Mouse (Mus musculus): ENCODE results near the gene Hist1h3c. TPM values are rescaled to one million over a fixed set of nuclear protein-coding genes. Genes with fewer than 3 reads are reported as not detected.

Gene Hist1h3c
- total and polyA plus RNA-seq, 2 experiments from 2014 or later = 420 TPM; not detected in 1

GRCm38 (mm10) chr13:23717176-23717575 lies 28.2 kb downstream of the Hist1h3c start:
- H3K27me3 ChIP-seq (ENCODE audit: insufficient read depth, low read length) = no peaks in the 10 kb centered on the region
- WGBS = 62% methylated on average over 11 of the region's 11 CpGs
- no peak overlapping the region for H3K4me2 ChIP-seq (ENCODE audit: low read depth, low read length, poor library complexity, severe bottlenecking)
- H3K9ac ChIP-seq (replicated peaks; ENCODE audit: low read length, poor library complexity, severe bottlenecking) = no peak overlapping the region
- H3K9me3 ChIP-seq (ENCODE audit: low read length) = no peaks in the 10 kb centered on the region
- H3K4me3 ChIP-seq (ENCODE audit: low read depth, low read length) = no peak overlapping the region
- H3K36me3 ChIP-seq (ENCODE audit: insufficient read depth, low read length) = no peaks in the 10 kb centered on the region
- H3K4me1 ChIP-seq (ENCODE audit: insufficient read depth, low read length) = no peaks in the 10 kb centered on the region
- TF ChIP-seq CTCF (IDR thresholded peaks at IDR 0.05) = no peak
- ATAC-seq (ENCODE audit: low FRiP score) = no peak
- no peak for DNase-seq (ENCODE audit: low spot score)
- H3K27ac ChIP-seq (ENCODE audit: low read depth, low read length) = no peak overlapping the region

- Histone ChIP-seq H3K27me3 (ENCODE audit: insufficient read depth, low read length) (no peaks in the 10 kb centered on the region), H3K4me2 (ENCODE audit: low read depth, low read length, poor library complexity, severe bottlenecking) (no peak overlapping the region), H3K36me3 (ENCODE audit: insufficient read depth, low read length) (no peaks in the 10 kb centered on the region), H3K9me3 (ENCODE audit: low read length) (no peaks in the 10 kb centered on the region), H3K4me3 (ENCODE audit: low read depth, low read length) (no peak overlapping the region), H3K27ac (ENCODE audit: low read depth, low read length) (no peak overlapping the region), H3K9ac (replicated peaks; ENCODE audit: low read length, poor library complexity, severe bottlenecking) (no peak overlapping the region), H3K4me1 (ENCODE audit: insufficient read depth, low read length) (no peaks in the 10 kb centered on the region)
- DNase-seq (ENCODE audit: low spot score) = no peak
- TF ChIP-seq CTCF (IDR thresholded peaks at IDR 0.05) = no peak
- 91% methylated on average over 5 of the region's 5 CpGs for WGBS
- no peak for ATAC-seq (ENCODE audit: low FRiP score)
Measured at GRCm38 (mm10) chr13:23716261-23717042, 28.9 kb downstream of the Hist1h3c start.

- TF ChIP-seq CTCF (IDR thresholded peaks at IDR 0.05) = no peak
- no peaks in the 10 kb centered on the region for H3K4me1 ChIP-seq (ENCODE audit: insufficient read depth, low read length)
- peak within 1 kb of the TSS; percentile 36 for H3K4me3 ChIP-seq (ENCODE audit: low read depth, low read length)
- H3K36me3 ChIP-seq (ENCODE audit: insufficient read depth, low read length) = no peaks in the 10 kb centered on the region
- H3K9me3 ChIP-seq (ENCODE audit: low read length) = no peaks in the 10 kb centered on the region
- DNase-seq (ENCODE audit: low spot score) (peak; percentile 15), ATAC-seq (ENCODE audit: low FRiP score) (0 out of 2 replicates have a peak, but pooled peaks have one; percentile 44)
- H3K27ac ChIP-seq (ENCODE audit: low read depth, low read length) = 0 out of 2 replicates have a peak within 1 kb of the TSS, but pooled peaks have one; percentile 18
- 4% methylated on average over 17 of the region's 17 CpGs for WGBS
- peak within 1 kb of the TSS; percentile 50 for H3K9ac ChIP-seq (replicated peaks; ENCODE audit: low read length, poor library complexity, severe bottlenecking)
- H3K27me3 ChIP-seq (ENCODE audit: insufficient read depth, low read length) = no peaks in the 10 kb centered on the region
- peak within 1 kb of the TSS; percentile 55 for H3K4me2 ChIP-seq (ENCODE audit: low read depth, low read length, poor library complexity, severe bottlenecking)
Measured at GRCm38 (mm10) chr13:23710374-23711089, 34.9 kb downstream of the Hist1h3c start, which contains the start of gene Hfe. Gene Hfe, minus strand, starts transcription at chr13:23710854.

DNA sequence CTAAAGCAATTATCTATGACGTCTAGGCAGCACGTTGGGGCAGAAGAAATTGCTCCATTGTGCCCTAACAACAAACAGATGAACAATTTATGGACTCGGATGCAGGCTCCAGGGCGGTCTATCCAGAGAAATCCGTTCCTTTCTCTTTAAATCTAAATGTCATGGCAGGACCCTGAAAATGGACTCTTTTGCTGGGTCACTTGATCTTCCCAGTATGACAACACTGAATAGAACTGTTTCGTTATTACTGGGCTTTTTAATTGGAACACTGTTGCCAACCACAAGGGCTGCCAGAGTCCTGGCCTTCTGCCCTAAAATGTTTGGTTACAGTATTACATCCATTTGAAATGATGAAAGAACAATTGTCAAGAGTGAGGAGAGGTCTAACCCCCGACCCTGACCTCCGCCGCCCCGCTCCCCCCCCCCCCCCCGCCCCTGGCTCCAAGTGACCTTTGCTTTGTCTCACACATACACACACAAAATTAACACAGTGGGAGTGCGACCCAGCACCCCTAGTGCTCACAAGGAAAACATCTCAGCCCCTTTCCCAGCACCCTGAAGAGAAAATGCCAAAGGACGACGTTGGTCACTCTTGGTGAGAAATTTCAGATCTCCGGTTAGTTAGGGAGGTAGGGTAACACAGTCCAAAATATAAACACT lies 35.6 kb downstream of the Hist1h3c start:
- WGBS = 26% methylated on average over 14 of the region's 15 CpGs
- no peaks in the 10 kb centered on the region for H3K36me3 ChIP-seq (ENCODE audit: insufficient read depth, low read length)
- no peaks in the 10 kb centered on the region for H3K4me1 ChIP-seq (ENCODE audit: insufficient read depth, low read length)
- peak overlapping the region; percentile 55 for H3K4me2 ChIP-seq (ENCODE audit: low read depth, low read length, poor library complexity, severe bottlenecking)
- H3K4me3 ChIP-seq (ENCODE audit: low read depth, low read length) = peak overlapping the region; percentile 36
- no peak overlapping the region for H3K27ac ChIP-seq (ENCODE audit: low read depth, low read length)
- no peaks in the 10 kb centered on the region for H3K27me3 ChIP-seq (ENCODE audit: insufficient read depth, low read length)
- H3K9ac ChIP-seq (replicated peaks; ENCODE audit: low read length, poor library complexity, severe bottlenecking) = peak overlapping the region; percentile 50
- no peaks in the 10 kb centered on the region for H3K9me3 ChIP-seq (ENCODE audit: low read length)
- DNase-seq (ENCODE audit: low spot score) (peak; percentile 5), ATAC-seq (ENCODE audit: low FRiP score) (no peak)
- no peak for TF ChIP-seq CTCF (IDR thresholded peaks at IDR 0.05)

- H3K4me3 ChIP-seq (ENCODE audit: low read depth, low read length) = no peak overlapping the region
- TF ChIP-seq CTCF (IDR thresholded peaks at IDR 0.05) = no peak
- no peaks in the 10 kb centered on the region for H3K27me3 ChIP-seq (ENCODE audit: insufficient read depth, low read length)
- 83% methylated on average over 4 of the region's 4 CpGs for WGBS
- no peaks in the 10 kb centered on the region for H3K4me1 ChIP-seq (ENCODE audit: insufficient read depth, low read length)
- H3K4me2 ChIP-seq (ENCODE audit: low read depth, low read length, poor library complexity, severe bottlenecking) = no peak overlapping the region
- DNase-seq (ENCODE audit: low spot score) (no peak), ATAC-seq (ENCODE audit: low FRiP score) (no peak)
- H3K36me3 ChIP-seq (ENCODE audit: insufficient read depth, low read length) = no peaks in the 10 kb centered on the region
- no peak overlapping the region for H3K9ac ChIP-seq (replicated peaks; ENCODE audit: low read length, poor library complexity, severe bottlenecking)
- H3K9me3 ChIP-seq (ENCODE audit: low read length) = no peaks in the 10 kb centered on the region
- H3K27ac ChIP-seq (ENCODE audit: low read depth, low read length) = no peak overlapping the region
Measured at GRCm38 (mm10) chr13:23708654-23709053, 36.7 kb downstream of the Hist1h3c start.
